Mouse (Mus musculus): ENCODE results near the gene Pgbd5. TPM values are rescaled to one million over a fixed set of nuclear protein-coding genes. Genes with fewer than 3 reads are reported as not detected.

Pgbd5 gene
- total RNA-seq (2022), result 100 to 1,000 TPM; 179 to 198 (median 184) TPM

DNA sequence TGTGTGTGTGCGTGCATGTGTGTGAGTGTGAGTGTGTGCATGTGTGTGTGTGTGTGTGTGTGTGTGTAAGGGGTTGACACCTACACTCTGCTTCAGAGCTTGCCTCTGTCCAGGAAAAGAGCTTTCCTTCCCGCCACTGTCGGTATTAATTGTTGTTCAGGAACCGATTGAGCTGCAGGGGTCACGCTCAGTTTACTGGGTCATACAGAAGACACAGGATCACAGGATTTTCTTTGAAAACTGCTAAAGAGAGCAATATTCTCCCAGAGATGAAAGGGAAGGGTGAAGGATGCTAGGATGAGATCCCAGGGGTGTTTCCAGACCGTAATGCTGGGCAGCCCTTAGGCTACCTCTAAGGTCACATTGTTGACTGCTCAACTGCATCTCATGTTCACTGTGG, at the start of gene Pgbd5:
Pgbd5 (minus strand) TSS at position 101 of the 400 bp plus-strand sequence.
- DNase-seq (ENCODE audit: low spot score in 2 of 2), result no peak

DNA sequence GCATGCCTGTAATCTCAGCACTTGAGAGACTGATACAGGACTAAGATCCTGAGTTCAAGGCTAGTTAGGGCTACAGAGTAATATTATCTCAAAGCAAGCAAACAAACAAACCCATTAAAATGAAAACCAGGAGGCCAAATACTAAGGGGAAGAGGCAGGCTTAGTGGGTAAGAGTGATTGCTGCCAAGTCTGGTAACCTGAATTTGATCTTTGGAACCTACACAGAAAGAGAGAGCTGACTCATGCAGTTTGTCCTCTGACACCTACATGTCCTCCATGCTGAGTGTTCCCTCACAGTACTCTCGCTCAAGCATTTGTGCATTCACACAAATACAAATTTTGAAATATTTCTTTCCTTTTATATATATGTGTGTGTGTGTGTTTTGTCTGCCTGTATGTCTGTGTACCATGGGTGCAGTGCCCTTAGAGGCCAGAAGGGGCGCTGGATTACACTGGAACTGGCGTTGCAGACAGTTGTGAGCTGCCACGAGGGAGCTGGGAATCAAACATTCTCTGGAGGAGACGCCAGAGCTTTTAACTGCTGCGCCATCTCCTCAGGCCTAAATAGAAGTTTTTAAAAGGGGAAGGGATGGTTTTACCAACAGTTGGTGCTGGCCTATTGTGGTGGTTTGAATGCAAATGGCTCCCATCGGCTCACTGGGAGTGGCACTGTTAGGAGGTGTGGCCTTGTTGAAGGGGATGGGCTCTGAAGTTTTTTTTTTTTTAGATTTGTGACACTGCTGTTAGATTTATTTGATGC, 44.1 kb upstream of the Pgbd5 start:
- DNase-seq (ENCODE audit: low spot score in 2 of 2), result no peak

DNA sequence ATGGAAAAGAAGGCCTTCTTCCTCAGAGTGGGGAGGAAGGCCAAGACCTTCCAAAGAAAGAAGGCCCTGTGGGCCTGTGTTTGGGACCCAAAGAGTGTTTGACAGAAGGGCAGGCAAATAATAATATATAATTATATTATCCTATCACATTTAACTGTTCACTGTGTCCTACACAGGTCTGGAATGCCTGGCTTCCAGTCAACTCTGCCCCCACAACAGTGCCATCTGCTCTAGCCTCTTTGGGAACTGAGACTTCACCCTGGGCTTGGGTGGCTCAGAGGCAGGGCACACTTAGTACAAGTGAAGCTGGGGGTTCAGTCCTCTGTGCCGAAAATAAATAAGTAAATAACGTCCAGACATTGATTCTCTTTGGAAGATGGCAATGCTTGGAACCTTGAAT, 43.3 kb upstream of the Pgbd5 start:
- DNase-seq (ENCODE audit: low spot score in 2 of 2), result no peak

DNA sequence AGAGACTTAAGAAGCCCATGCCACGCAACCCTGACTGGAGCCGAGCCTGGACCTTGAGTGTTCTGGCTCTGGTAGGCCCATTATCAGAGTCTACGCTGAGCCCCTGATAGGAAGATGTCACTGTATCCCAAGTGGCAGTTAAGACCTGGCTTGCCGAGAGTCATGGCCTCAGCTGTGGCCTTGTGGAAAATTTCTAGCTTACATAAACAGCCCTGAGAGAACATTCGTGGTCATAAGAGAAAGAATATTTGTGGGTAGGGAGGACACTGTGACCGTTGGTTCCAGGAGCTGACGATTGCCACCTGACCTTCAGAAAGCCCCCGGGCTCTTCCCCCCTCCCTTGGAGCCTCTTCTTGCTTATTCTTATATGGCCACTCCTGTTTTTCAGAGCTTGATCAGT, 40.9 kb upstream of the Pgbd5 start:
- no peak for DNase-seq (ENCODE audit: low spot score in 2 of 2)

DNA sequence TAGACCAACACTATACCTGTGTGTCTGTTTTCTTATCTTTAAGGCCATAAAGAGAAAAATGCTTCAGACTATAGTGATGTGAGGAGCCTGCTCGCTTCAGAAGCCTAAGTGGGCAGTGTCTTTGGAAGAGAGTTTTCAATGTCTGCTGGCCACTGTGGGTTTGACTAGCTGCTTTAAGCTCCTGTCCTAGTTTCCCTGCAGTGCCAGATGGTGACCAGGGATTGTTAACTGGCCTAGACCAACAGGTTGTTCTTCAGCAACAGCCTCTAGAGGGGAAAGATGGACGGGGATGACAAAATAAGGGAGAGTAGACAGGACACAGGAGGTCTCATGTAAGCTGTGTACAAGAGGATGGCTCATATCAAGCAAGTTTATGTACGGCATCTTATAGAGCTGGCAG, 39.8 kb upstream of the Pgbd5 start:
- DNase-seq (ENCODE audit: low spot score in 2 of 2), result no peak

DNA sequence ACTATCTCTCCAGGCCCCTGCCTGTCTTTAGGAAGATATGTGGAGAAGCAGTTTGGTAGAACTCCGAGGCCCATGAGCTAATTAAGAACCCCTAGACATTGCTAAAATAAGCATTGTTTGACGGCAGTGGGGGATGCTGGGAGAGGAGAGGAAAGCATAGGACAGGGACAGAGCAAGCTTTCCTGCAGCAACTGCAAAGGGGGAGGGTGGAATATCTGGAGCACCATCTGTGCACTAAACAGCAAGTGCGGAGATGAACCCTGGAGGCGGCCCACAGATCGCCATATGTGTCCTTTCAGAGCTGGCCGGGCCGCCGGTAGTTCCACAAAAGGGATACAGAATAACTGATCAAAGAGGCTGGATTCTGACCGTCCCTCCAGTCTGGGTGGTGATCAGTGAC, 37.2 kb upstream of the Pgbd5 start:
- DNase-seq (ENCODE audit: low spot score in 2 of 2), result peak in 1 of 2 experiments; percentile 91

DNA sequence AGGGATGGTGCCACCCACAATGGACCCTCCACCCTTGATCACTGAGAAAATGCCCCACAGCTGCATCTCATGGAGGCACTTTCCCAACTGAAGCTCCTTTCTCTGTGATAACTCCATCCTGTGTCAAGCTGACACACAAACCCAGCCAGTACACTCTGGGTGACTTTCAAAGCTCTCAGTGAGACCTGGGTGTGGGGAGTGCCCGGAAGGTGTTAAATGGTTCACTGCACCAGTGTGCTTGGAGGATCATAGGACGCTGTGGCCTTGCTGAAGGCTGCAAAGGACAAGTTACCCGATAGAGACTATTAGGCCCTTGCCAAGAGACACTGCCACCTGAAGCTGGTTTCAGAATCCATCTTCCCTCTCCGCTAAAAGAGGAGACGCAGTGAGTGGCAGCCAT, 36.2 kb upstream of the Pgbd5 start:
- no peak for DNase-seq (ENCODE audit: low spot score in 2 of 2)

DNA sequence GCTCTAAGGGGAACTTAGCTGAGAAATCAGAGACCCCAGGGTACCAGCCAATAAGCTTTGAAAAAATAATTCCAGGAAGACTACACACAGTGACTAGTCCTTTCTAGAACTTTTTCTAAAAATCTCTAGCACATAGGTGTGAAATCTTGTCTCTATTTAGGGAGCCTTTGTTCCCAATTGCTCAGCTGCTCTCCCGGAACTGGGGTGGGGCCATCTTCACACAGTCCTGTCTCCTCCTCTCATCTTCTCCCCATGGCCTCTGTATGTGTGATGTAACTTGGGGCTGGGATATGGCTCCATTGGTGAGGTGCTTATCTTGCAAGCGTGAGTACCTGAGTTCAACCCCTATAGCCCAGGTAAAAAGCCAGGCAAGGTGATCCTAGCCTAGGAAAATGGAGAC, 25.2 kb upstream of the Pgbd5 start:
- no peak for DNase-seq (ENCODE audit: low spot score in 2 of 2)

DNA sequence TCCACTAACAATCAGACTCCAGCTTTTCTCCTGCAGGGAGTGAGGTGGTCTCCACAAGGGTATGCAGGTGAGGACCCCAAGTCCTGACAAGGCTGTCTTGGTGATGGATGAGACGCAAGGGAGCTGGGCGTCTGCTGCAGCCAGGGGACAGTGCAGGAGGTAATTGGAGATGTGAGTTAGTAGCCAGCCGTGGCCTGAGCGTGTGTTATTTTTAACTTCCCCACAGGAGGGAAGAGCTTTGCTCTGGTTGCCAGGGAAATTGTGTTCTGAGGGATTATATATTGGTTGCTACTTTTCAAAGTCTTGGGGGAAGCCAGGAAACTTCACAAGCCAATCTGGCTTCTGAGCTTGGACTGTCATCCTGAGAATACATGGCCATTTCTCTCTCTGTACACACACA, 23.7 kb upstream of the Pgbd5 start:
- no peak for DNase-seq (ENCODE audit: low spot score in 2 of 2)

DNA sequence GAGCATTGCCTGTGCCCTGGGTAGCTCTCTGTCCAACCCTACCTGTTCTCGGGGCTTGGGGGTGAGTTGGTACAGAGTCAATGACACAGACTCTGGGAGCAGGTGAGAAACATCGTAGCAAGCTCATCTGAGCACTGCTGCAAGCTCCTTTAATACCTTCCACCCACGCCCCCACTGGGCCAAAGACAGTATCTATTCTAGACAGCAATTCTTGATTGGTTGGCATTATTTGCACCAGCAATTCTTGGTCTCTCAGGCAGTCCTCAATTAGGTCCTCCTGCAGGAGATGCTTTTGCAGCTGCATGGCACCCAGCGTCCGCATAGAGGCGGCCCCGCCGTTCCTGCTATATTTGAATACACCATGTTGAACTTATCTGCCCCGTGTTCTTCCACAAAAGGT, 22.7 kb upstream of the Pgbd5 start:
- DNase-seq (ENCODE audit: low spot score in 2 of 2), result peak in 1 of 2 experiments; percentile 68

DNA sequence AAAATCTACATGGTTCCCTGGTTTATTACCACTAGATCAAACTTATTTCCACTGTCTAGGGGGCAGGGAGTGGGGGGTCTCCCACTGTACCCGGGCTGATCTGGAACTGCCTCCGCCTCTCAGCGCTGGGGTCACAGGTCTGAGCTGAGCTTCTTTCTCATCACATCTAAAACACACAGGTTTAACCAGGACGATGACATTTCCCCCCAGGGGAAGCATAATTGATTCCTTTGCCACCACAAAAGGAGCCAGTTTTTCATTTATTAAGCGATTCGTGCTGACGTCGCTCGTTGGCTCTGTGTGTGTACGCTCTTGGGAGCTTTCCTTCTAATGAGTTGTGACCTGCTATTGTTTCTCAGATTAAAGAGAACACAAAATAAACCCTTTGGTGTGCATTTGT, 21.6 kb upstream of the Pgbd5 start:
- DNase-seq (ENCODE audit: low spot score in 2 of 2), result no peak

DNA sequence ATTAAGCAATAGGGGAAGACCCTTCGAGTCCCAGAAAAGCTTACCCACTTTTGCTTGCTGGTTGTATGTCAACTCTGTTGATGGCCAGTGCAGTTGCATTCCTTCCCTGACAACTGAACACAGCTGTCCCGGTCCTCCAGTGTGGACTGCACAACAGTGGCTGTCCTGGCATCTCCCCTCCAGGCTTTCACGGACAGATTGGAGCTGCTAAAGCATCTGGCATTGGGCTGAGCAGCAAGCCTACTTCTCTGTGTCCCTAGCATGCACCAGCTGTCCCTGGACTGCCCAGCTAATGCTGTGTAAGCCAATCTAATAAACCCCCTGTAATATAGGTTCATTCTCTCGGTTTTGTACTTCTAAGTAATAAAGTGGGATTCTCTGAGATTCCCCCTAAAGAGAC, 21.2 kb upstream of the Pgbd5 start:
- DNase-seq (ENCODE audit: low spot score in 2 of 2), result no peak

DNA sequence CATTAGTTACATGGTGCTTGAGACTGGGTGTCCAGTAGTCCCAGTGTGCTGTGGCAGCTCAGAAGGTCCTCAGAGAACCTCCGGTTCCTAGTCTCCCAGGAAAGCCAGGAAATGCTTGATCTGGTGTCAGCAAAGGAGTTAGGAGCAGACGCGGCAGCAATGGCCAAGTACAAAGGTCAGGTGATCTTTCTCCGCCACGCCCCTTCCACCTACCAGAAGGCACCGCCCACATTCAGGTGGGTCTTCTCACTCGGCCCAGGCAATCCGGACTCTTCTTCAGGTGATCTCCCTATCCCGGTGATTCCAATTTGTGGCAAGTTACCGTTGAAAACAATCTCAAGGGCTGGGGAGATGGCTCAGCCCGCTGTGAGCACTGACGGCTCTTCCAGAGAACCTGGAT, 20.2 kb upstream of the Pgbd5 start:
- DNase-seq (ENCODE audit: low spot score in 2 of 2), result no peak

DNA sequence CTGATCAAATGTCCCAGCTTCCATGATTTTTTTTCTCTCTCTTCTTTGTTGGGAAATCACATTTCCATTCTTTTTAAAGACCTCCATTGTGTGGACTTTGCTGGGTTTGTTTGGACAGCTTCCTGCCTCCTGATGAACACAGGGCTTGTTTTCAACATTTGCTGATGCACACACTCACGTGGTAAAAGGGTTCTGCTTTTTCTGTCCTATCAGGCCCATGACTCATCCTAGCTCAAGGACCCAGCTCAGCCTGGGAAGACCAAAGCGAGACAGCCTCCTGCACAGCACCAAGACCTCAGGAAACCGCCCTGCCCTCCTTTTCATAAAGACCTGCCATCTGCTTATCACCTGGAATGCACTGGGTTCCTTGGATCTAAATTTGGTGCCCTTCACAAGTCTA, 15.9 kb upstream of the Pgbd5 start:
- peak in 1 of 2 experiments; percentile 53 for DNase-seq (ENCODE audit: low spot score in 2 of 2)

DNA sequence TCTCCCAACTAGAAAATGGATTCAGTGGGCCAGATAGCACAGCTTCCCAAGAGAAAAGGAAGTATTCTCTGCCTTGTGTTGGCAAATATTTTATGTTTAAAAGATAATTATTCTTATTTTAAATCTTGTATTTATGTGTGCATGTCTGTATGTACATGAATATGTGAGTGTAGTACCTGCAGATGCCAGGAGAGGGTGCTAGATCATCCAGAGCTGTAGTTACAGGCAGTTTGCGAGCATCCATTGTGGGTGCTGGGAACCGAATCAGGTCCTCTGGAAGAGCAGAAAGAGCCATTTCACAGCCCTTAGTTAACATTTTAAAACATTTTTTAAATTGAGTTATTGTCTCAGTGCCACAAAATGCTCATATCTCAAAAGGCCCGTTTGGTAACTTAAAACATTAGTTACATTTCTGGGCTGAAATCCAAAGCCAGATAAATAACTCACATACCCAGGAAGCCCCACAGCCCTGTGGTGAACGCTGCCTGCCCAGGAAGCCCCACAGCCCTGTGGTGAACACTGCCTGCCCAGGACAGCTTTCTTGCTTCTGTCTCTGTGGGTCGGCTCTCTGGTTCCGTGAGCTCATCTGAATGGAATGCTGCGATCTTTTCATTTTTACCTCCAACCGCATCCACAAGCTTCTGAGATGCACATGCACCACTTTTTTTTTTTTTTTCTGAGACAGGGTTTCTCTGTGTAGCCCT, 10.9 kb upstream of the Pgbd5 start:
- DNase-seq (ENCODE audit: low spot score in 2 of 2), result no peak

DNA sequence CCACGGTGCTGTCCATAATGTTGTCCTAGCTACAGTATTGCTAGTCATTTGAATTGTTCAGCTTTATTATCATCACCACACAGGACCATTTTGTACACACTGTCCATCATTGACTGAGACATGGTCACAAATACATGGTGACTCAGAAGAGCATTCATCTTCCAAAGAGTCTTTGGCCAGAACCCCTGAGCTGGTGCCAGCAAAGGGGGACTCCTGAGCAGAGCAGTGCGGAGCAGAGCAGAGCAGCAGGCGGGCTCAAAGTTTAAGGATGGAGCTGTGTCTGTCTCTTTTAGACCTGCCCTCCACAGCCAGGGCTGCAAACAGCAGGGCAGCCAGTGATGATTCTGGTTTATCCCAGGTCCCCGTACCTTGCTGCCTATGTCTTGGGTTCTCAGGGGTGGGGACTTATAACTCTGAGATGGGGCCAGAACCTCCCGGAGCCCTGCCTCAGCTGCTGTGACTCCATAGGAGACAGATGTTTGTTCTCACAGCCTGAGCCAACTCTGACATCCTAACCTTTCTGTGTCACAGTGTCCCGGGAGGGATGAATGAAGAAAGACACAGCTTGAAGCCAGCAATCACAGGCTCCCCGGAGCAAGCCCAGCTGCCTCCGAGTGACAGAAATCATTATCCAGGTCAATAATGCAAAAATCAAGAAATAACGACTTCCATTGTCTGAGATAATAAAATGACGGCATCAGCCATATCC, 9.7 kb upstream of the Pgbd5 start:
- no peak for DNase-seq (ENCODE audit: low spot score in 2 of 2)

DNA sequence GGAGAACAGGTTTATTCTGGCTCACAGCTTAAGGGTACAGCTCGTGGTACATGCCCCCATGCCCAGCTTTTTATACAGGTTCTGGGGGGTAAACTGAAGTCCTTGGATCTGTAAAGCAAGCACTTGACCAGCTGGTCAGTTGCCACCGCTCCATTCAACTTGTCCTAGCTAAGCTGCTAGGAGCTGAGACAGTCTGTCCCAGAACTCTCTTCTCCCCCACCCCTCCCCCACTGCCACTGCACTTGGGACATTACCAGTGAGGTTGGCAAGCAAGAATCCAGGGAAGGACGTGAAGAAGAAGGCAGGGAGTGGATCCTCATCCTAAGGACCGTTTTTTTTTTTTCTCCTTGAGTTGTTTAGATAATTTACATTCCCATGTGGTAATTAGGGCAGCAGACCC, 2.7 kb downstream of the Pgbd5 start:
- DNase-seq (ENCODE audit: low spot score in 2 of 2), result no peak

DNA sequence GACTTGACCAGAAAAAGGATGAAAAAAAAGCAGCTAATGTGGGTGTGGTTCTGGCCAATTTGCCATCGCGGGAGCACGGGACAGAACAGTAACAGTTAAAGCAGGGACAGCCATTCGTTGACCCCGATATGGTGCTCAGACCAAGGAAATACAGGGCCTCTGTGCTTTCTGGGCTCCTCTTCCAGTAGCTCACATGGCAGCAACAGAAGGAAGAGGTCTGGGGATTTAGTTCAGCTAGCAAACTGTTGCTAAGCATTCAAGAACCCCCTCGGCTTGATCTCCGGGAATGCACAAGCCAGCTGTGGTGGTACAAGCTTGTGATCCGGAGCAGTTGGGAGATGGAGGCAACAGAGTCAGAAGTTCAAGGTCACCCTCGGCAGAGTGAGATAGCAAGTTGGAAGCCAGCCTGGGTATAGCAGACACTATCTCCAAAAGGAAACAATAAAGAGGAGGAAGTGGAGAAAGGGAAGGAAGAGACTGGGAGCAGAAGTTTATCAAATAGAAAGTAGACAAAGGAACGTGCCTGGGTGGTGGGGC, 3.7 kb downstream of the Pgbd5 start:
- DNase-seq (ENCODE audit: low spot score in 2 of 2), result no peak

DNA sequence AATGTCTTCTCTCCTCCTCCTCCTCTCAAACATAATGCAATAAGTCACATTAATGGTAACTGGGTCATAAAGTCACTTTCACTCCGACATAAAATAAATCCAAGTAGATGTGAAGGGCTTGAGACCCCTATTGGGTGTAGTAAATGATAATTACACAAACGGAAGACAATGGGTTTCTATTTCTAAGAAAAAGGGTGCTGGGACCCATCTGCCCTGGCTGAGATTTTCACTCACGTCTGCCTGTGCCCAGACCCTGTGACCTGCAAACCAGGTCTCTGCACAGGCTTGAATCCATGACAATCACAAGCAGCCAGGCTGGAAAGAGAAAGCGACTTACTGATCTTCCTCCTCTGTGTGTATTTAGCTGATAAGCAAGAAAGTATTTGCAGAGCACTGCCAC, 4.3 kb downstream of the Pgbd5 start:
- DNase-seq (ENCODE audit: low spot score in 2 of 2), result no peak

DNA sequence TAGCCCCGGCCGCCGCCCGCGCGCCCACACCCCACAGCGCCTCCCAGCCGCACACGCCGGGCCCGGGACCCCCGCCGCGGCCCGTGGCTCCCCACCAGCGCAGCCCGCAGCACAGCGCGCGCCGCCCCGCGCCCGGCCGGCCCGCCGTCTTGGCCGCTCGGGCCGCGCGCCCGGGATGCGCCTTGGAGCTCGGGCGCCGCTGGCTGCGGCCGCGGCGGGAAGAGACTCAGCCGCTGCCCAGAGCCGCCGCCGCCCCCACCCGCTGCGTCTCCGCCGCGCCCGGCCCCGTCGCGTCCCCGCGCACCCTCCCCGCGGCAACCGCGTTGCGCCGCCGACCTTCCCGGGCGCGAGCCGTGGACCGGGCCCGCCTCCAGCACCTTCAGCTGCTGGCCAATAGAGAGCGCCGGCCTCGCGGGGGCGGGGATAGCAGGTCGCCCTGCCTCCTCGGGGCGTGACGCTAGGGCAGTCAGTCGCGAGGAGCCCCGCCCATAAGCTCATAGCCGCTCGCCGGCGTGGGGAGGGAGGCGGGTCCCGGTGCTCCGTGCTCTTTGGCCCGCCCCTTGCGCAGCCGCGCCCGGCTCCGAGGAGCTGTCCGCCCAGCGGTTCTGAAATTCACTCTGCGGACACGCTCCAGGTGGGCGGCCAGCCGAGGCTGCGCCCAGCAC, 5.2 kb downstream of the Pgbd5 start:
- peak; percentile 83 to 99 for DNase-seq (ENCODE audit: low spot score in 2 of 2)

DNA sequence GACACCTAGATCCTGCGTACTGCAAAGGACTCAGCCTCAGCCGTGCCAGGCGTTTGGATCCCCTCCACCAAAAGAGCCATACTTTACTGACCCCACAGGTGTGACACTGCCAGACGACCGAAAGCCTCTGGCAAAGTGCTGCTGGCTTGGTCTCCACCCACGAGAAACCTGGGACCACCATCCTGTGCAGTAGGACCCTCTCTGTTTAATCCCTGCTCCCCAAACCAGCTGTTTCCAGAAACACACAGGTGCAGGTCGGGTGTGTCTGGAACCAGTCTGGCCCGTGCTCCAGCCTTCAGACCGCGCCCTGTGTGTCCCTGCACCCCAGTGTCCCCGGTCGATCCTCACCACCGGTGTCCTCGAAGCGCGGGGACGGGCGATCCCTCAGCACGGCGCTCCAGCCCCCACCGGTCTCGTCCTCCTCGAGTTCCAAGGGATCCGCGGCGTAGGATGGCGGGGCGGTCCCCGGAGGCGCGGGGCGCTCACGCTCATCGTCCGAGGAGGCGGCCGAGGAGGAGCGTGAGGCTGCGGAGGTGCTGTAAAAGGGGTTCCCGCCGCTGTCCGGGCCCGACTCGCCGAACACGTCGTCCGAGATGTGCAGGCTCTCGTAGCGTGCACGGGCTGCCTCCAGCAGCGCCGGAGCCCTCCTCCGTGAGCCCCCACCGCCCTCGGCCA, 5.9 kb downstream of the Pgbd5 start:
- DNase-seq (ENCODE audit: low spot score in 2 of 2), result peak; percentile 47 to 50
